Mouse (Mus musculus): Measurements from ENCODE around the gene Mef2d. TPM values are rescaled to one million over a fixed set of nuclear protein-coding genes. Genes with fewer than 3 reads are reported as not detected.

The Mef2d gene
- polyA plus RNA-seq, 1 experiment from 2014 or later, result 19.7 TPM

DNA sequence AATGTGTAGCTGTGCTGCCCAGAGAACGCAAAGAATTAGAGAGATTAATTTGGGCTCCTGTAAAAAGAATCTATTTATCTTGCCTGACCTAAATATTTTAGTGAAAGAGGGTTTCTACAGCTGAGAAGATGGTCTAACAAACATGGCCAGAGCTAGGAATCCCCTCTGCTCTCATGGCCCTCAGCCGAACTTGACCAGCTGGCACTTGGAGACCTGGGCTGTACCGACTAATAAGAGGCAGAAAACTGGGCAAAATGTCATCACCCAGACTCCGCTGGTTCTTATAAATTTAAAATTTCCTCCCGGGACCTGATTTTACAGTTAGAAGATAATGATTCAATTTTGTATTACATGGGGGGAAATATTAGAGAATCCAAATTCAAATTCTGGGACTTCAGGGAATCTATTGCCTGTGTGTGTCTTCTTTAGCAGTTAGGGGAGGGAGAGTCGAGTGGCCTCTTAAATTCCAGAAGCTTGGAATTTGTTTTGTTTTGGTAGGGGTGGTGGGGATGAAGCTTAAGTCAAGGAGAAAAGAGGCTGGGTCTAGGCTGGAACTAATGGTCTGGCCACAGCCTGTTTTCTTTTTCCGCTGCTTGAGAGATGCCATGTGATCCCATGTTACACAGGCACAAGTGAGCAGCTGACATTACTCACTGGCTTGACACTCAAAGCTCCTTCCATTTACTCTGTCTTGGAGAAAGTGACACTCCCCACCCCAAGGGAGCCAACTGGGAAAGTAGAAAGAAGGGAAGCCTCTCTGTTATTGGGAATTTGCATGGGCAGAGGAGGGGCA, 74.6 kb downstream of the Mef2d start:
- 11% methylated on average over 7 of the region's 7 CpGs for WGBS
- Histone ChIP-seq H3K4me3 (no peak overlapping the region), H3K27me3 (peaks cover 99% of the 10 kb centered on the region), H3K4me2 (replicated peaks) (no peak overlapping the region), H3K36me3 (no peaks in the 10 kb centered on the region), H3K27ac (no peak overlapping the region), H3K4me1 (peaks cover 19% of the 10 kb centered on the region), H3K9me3 (no peaks in the 10 kb centered on the region), H3K9ac (no peak overlapping the region)
- no peak for ATAC-seq (ENCODE audit: low FRiP score, low read depth)

DNA sequence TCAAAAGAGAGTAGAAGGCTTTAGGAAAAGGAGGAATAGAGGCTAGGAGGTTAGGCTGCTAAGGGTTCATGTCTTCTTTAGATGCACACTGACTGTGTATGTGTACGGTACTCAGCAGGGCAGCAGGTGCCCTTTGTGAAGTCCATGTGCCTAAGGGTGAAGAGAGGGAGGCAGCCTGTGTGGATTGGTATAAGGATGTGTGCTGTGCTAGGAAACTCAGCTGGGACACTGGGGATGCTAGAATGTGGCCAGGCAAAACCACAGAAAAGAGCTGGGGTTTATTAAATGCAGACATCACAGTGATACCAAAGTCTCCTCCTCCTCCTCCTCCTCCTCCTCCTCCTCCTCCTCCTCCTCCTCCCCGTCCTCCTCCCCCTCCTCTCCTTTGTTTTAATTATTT, 75.5 kb downstream of the Mef2d start:
- WGBS, result 50% methylated on average over 1 of the region's 2 CpGs
- Histone ChIP-seq H3K36me3 (no peaks in the 10 kb centered on the region), H3K27ac (no peak overlapping the region), H3K9me3 (no peaks in the 10 kb centered on the region), H3K4me1 (peaks cover 19% of the 10 kb centered on the region), H3K4me3 (no peak overlapping the region), H3K27me3 (peaks cover 99% of the 10 kb centered on the region), H3K9ac (no peak overlapping the region), H3K4me2 (replicated peaks) (no peak overlapping the region)
- no peak for ATAC-seq (ENCODE audit: low FRiP score, low read depth)

DNA sequence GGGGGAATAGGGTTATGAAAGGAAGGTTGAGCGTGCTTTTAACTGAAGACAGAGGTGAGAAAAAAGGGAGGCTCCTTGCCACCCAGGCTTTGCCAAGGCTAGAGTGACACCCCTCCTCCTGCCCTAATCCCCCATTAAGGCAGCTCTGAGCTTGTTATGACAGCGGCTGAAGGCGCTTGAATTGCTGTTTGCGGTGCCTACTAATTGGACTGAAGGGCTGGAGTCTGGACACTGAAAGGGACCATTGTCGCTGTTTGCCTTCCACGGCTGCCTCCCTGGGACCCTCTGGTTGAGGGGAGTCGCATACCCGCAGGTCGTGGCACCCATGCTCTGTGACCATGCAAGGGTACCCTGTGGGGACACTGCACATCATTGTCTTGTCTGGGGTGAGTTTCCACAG, 77.8 kb downstream of the Mef2d start:
- Histone ChIP-seq H3K27ac (no peak overlapping the region), H3K9ac (no peak overlapping the region), H3K9me3 (no peaks in the 10 kb centered on the region), H3K4me1 (peaks cover 10% of the 10 kb centered on the region), H3K36me3 (no peaks in the 10 kb centered on the region), H3K27me3 (peaks cover 99% of the 10 kb centered on the region), H3K4me2 (replicated peaks) (no peak overlapping the region), H3K4me3 (no peak overlapping the region)
- 16% methylated on average over 9 of the region's 9 CpGs for WGBS
- ATAC-seq (ENCODE audit: low FRiP score, low read depth), result no peak

- under 1% methylated on average over 6 of the region's 6 CpGs for WGBS
- peaks cover 99% of the 10 kb centered on the region for H3K27me3 ChIP-seq
Observed at GRCm38 (mm10) chr3:88220842-88221241, 78.7 kb downstream of the Mef2d start.

More at GRCm38 (mm10) chr3:88220842-88221241, 78.7 kb downstream of the Mef2d start:
- peaks cover 1% of the 10 kb centered on the region; the same call in 1 of the 2 replicates for H3K4me1 ChIP-seq
- H3K9ac ChIP-seq, result no peak overlapping the region
- H3K4me2 ChIP-seq (replicated peaks), result no peak overlapping the region
- no peaks in the 10 kb centered on the region for H3K9me3 ChIP-seq
- no peak overlapping the region for H3K27ac ChIP-seq
- no peaks in the 10 kb centered on the region for H3K36me3 ChIP-seq
- no peak overlapping the region for H3K4me3 ChIP-seq
- ATAC-seq (ENCODE audit: low FRiP score, low read depth), result no peak

Small RNA genes within 50 kb of the gene (microRNA-seq; reads per million reads assigned to microRNA genes)
- gene Gm25641 (not detected), gene Mir3093 (not detected), gene Mir9-1 (not detected)

Other genes with a start within 250 kb of the Mef2d start
- gene Hdgf, start 236.1 kb upstream of the Mef2d start, polyA plus RNA-seq (2015; fragmentation: Nextera tagmentation; extraction: Ambion mirVana), result 205 and 221 TPM in 2 replicates
- 66.5 and 73.9 TPM in 2 replicates for gene Mrpl24, start 222.9 kb upstream of the Mef2d start, polyA plus RNA-seq (2015; fragmentation: Nextera tagmentation; extraction: Ambion mirVana)
- 65.5 and 66.7 TPM in 2 replicates for gene Isg20l2, start 212.1 kb upstream of the Mef2d start, polyA plus RNA-seq (2015; fragmentation: Nextera tagmentation; extraction: Ambion mirVana)
- 22.3 and 23.6 TPM in 2 replicates for gene Rrnad1, start 211.7 kb upstream of the Mef2d start, polyA plus RNA-seq (2015; fragmentation: Nextera tagmentation; extraction: Ambion mirVana)
- gene Crabp2, start 193.7 kb upstream of the Mef2d start, polyA plus RNA-seq (2015; fragmentation: Nextera tagmentation; extraction: Ambion mirVana), result 518 and 520 TPM in 2 replicates
- gene Nes, start 171.3 kb upstream of the Mef2d start, polyA plus RNA-seq (2015; fragmentation: Nextera tagmentation; extraction: Ambion mirVana), result 30.5 and 32.8 TPM in 2 replicates
- gene Bcan, start 142.1 kb upstream of the Mef2d start, polyA plus RNA-seq (2015; fragmentation: Nextera tagmentation; extraction: Ambion mirVana), result 0.57 and 0.59 TPM in 2 replicates
- 0.23 TPM in 1 of 2 replicates, not detected in the other for gene Hapln2, start 114.8 kb upstream of the Mef2d start, polyA plus RNA-seq (2015; fragmentation: Nextera tagmentation; extraction: Ambion mirVana)
- 33.0 and 33.9 TPM in 2 replicates for gene Gpatch4, start 99.3 kb upstream of the Mef2d start, polyA plus RNA-seq (2015; fragmentation: Nextera tagmentation; extraction: Ambion mirVana)
- 209 and 222 TPM in 2 replicates for gene Naxe, start 83.9 kb upstream of the Mef2d start, polyA plus RNA-seq (2015; fragmentation: Nextera tagmentation; extraction: Ambion mirVana)
- not detected in 2 replicates for gene Ttc24, start 64.1 kb upstream of the Mef2d start, polyA plus RNA-seq (2015; fragmentation: Nextera tagmentation; extraction: Ambion mirVana)
- gene Iqgap3, start 60.4 kb upstream of the Mef2d start, polyA plus RNA-seq (2015; fragmentation: Nextera tagmentation; extraction: Ambion mirVana), result 19.5 and 20.6 TPM in 2 replicates
- 4.8 and 5.7 TPM in 2 replicates for gene Rhbg, start 112.3 kb downstream of the Mef2d start, polyA plus RNA-seq (2015; fragmentation: Nextera tagmentation; extraction: Ambion mirVana)
- gene Gm38392, start 144.8 kb downstream of the Mef2d start, polyA plus RNA-seq (2015; fragmentation: Nextera tagmentation; extraction: Ambion mirVana), result 0.80 and 1.0 TPM in 2 replicates
- gene Tsacc, start 154.6 kb downstream of the Mef2d start, polyA plus RNA-seq (2015; fragmentation: Nextera tagmentation; extraction: Ambion mirVana), result 12.8 and 15.5 TPM in 2 replicates
- 557 and 573 TPM in 2 replicates for gene Cct3, start 154.7 kb downstream of the Mef2d start, polyA plus RNA-seq (2015; fragmentation: Nextera tagmentation; extraction: Ambion mirVana)
- 174 and 188 TPM in 2 replicates for gene Glmp, start 182.7 kb downstream of the Mef2d start, polyA plus RNA-seq (2015; fragmentation: Nextera tagmentation; extraction: Ambion mirVana)
- 6.4 and 6.8 TPM in 2 replicates for gene Tmem79, start 193.8 kb downstream of the Mef2d start, polyA plus RNA-seq (2015; fragmentation: Nextera tagmentation; extraction: Ambion mirVana)
- 54.9 and 58.4 TPM in 2 replicates for gene Smg5, start 193.9 kb downstream of the Mef2d start, polyA plus RNA-seq (2015; fragmentation: Nextera tagmentation; extraction: Ambion mirVana)
- 7.6 and 8.7 TPM in 2 replicates for gene Paqr6, start 222.2 kb downstream of the Mef2d start, polyA plus RNA-seq (2015; fragmentation: Nextera tagmentation; extraction: Ambion mirVana)
- gene Bglap3, start 230.4 kb downstream of the Mef2d start, polyA plus RNA-seq (2015; fragmentation: Nextera tagmentation; extraction: Ambion mirVana), result 0.37 TPM in 1 of 2 replicates, not detected in the other
- not detected in 2 replicates for gene Bglap2, start 236.3 kb downstream of the Mef2d start, polyA plus RNA-seq (2015; fragmentation: Nextera tagmentation; extraction: Ambion mirVana)
- 0.63 TPM in 1 of 2 replicates, not detected in the other for gene Bglap, start 242.1 kb downstream of the Mef2d start, polyA plus RNA-seq (2015; fragmentation: Nextera tagmentation; extraction: Ambion mirVana)

Data from limb, embryonic 13.5 days (tissue).